Mouse (Mus musculus) WW6 (cell line): ENCODE results near the gene Olfr56.
"Not testable (repeated sequence)": the region's sequence is repeated elsewhere in the genome, so short reads cannot be mapped to it uniquely, and the experiment has no call there.

Experiments used
- DNase-seq: peaks from one replicate; pipeline ENCODE4 v3.0.0-alpha.2; 2013; ENCODE audit warnings: low read depth, low spot score

Olfr56 gene

DNA sequence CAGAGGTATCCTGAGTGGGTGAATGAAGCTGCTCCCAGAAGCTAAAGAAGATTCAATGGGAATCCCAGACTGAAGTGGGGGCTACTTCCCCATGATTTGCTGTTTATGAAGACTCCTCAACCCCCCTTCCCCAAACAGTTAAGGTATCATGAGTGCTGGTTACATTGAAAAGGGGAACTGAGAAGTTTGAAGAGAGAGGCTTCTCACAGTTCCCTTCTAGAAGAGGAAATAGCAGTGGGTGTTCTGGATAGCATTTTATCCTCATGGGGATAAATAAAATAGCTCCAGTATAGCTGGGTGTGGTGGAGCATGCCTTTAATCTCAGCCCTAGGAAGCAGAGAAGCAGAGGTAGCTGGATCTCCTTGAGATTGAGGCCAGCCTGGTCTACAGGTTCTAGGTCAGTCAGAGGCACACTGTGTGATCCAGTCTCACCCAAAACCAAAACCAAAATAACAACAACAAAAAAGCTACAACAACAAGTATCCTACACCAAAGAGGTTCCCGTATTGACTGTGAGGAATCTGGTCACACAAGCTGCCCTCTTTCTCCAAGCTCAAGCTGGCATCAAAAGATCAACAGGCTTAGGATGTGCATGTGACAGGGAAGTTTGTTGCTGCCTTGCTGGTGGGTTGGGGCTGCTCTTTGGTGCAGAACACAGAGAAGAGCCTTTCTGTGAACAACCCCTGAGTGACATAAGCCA lies at the start of gene Olfr56:
Olfr56 (plus strand) TSS at position 650 of the 700 bp plus-strand sequence.
- not testable (repeated sequence) for DNase-seq

DNA sequence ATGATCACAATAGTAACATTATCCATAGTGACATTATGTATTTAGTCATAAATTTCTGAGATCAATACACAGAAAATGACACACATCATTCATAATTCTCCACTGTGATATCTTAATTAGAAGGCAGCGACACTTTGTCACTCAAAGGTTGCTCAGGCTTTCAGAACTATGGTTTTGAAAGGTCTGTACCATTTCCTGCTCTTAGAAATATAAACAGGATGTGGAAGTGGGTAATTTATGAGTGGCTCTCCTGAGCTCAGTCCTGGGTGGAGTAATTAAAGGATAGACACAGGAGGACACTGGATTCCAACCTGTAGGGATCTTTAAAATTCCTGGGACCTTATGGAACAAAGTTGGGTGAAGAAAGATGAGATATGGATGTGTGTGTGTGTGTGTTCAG lies 45.3 kb upstream of the Olfr56 start:
- DNase-seq: not testable (repeated sequence)

DNA sequence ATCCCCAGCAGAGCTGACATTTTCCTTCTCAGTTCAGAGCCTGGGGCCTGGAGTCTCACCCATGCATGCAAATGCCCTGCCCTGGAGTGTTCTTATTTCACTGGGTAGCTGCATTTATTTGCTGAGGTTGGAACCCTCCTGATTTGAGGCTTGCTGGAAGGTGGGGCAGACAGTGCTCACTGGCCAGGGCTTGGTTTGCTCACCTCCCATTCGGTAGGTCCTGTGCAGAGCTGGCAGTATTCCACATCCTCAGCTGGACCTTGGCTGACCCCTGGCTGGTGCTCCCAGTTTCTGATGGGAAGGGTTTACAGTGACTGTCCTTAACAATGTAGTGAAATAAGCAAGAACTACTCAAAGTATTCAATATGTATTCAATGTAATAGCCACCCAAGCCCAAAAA lies 44.8 kb upstream of the Olfr56 start:
- DNase-seq: not testable (repeated sequence)

DNA sequence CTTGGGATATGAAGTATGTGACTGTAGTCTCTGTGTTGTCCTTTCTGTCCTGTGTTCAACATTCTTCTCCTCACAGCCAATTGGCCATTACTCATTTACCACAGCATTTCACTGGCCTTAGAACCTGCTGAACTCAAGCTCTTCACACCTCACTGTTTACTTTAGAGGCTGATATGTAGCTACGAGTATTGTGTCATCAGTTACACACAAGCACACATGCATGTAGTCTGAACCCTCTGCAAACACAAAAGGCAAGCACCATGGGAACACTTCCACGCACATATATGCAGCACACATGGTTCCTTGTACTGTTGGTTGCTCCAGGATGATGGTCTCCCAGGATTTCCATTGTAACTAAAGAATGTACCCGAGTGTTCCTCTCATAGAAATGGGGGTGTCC lies 43.4 kb upstream of the Olfr56 start:
- not testable (repeated sequence) for DNase-seq

DNA sequence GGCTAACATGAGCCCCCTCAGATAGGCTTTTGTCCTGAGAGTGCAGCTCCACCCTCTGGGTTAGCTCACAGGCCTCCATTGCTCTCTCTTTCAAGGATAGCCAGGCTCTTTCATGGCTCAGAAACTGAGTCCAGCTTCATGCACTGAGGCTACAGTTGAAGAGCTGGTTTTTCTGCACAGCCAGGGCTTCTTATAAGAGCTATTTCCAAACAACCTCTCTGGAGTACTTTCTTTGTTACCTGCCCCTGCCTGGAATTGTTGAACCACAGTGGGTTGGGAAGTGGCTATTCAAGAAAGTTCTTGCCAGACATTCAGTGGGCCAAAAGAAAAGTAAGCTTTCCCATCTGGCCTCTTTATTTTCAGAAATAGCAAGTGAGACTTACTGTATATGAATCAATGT lies 39.4 kb upstream of the Olfr56 start:
- not testable (repeated sequence) for DNase-seq

DNA sequence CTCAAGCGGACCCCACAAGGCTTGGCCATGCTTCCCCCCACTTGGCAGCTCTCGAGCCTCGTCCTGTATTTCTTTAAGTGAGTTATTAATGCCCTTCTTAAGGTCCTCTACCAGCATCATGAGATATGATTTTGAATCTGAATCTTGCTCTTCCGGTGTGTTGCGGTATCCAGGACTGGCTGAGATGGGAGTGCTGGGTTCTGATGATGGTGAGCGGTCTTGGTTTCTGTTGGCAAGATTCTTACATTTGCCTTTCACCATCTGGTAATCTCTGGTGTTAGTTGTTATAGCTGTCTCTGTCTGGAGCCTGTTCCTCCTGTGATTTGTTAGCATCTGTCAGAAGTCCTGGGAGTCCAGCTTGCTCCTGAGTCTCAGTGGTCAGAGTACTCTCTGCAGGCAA lies 32.6 kb upstream of the Olfr56 start, which contains the start of gene Psme2b:
Psme2b (minus strand) TSS at position 101 of the 400 bp plus-strand sequence.
- not testable (repeated sequence) for DNase-seq

DNA sequence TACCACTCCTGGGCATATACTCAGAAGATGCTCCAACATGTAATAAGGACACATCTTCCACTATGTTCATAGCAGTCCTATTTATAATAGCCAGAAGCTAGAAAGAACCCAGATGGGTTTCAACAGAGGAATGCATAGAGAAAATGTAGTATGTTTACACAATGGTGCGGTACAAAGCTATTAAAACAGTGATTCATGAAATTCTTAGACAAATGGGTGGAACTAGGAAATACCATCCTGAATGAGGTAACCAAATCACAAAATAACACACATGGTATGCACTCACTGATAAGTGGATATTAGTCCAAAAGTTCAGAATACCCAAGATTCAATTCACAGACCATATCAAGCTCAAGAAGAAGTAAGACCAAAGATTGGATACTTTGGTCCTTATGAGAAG lies 4.0 kb upstream of the Olfr56 start:
- not testable (repeated sequence) for DNase-seq

DNA sequence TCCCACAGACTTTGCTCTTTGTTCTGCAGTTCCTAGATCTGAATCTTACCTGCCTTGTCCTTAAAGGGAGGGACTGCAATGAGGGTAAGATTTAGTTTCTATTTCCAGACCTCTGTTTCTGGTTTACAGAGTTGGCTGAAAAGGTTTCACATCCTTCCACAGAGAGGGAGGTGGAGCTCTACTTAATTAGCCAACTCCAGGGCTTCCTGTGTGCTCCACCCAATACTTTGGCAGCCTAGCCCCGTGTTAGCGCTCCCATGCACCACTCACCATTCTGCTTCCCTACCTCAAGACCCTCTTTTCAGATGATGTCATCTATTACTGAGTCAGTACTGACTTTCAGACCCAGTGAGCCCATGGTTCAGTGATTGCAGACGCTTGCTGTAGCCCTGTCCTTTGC lies 562 bp downstream of the Olfr56 start, which contains the start of gene 9930111J21Rik1:
9930111J21Rik1 (minus strand) TSS at position 148 of the 400 bp plus-strand sequence.
- DNase-seq: not testable (repeated sequence)

DNA sequence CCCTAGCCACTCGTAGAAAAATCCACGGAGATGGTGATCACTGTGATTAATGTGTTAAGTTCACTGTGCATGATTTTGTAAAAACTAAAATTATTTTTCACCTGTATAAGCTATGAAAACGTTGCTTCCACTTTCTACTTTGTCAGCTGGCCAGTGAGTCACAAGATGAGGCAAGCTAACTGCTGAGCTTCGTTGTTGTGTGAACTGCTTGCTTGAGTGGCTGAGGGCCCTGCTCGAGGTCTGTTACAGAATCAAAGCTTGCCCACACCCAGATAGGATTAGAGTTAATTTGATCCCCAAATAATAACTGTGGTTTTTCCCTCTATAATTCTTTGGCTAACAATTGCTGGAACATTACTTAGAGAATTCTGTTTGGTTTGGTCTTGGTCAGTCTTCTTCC lies 1.4 kb downstream of the Olfr56 start:
- not testable (repeated sequence) for DNase-seq

DNA sequence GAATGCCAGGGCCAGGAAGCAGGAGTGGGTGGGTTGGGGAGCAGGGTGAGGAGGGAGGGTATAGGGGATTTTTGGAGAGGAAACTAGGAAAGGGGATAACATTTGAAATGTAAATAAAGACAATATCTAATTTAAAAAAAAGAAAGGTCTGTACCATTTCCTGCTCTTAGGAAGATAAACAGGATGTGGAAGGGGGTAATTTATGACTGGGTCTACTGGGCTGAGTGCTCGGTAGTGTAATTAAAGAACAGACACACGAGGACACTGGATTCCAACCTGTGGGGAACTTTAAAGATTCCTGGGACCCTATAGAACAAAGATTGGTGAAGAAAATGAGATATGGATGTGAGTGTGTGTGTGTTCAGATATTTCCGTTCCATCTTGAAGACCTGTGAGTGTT lies 4.2 kb downstream of the Olfr56 start:
- not testable (repeated sequence) for DNase-seq

DNA sequence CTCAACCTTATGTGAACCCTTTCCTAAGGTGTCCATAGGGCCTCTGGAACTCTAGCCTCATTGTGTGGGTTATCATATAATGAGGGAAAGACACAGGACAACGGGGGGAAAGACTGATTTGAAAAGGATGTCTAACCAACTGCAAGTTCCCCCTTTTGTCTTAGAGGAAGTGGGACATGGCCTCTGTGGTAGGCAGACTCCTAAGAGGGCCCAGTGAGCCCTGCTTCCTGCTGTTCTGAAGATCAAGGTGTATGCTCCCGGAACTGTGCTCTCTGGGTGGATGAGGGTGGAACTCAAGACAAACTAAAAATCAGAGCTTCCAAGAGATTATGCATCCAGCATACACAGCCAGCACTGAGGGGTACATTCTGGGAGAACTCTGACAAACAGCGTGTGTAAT lies 9.5 kb downstream of the Olfr56 start:
- not testable (repeated sequence) for DNase-seq

DNA sequence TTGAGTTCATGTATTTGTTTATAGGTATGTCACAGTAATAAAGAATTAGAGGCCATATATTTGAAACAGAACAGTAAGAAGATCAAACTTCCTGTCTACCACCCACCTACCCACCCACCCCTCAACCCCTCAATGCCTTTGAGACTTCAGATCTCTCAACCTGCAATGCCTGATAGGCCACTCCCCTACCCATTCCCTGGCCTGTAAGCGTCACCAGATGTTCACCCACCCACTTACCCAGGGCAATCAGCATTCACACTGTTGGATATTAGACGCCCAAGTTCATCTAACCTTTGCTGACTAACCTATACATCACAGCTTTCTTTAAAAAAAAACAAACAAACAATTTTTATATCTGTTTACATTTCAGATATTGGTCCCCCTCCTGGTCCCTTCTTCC lies 11.3 kb downstream of the Olfr56 start:
- not testable (repeated sequence) for DNase-seq

DNA sequence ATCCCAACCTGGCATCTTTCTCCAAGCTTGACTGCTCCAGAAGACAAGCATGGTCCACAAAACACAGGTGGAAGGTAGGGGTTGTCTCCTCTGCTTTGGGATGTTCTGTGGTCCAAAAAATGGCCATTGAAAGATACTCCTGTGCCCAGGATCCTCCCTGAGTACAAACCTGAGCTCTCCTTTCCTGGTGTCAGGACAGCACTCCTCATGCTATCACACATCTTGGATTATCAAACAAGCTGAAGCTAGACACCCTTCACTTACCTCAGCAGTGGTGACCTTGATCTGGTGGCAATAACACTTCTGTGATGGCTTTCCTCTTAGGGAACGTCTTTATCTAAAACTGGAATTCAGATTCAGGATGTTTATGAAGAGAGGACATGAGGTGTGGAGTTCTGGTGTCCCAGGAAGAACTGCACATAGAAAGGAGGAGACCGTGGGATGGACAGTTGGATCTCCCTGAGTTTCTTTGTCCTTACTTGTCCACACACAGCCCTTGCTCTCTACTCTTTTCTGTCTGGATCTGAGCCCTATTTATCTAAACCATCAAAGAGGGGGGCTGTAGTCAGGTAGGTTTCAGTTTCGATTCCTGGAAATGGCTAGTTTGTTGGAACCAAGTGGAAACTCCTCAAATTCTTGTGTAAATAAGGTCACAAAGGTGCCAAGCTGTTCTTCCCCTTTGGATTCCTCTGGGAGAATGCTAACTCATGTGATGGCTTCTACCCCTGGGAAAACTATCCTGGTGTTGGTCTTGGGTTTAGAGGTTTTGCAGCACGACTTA lies 13.2 kb downstream of the Olfr56 start, which contains the start of gene Gm12185:
Gm12185 (minus strand) TSS at position 487 of the 781 bp plus-strand sequence.
- DNase-seq: not testable (repeated sequence)

DNA sequence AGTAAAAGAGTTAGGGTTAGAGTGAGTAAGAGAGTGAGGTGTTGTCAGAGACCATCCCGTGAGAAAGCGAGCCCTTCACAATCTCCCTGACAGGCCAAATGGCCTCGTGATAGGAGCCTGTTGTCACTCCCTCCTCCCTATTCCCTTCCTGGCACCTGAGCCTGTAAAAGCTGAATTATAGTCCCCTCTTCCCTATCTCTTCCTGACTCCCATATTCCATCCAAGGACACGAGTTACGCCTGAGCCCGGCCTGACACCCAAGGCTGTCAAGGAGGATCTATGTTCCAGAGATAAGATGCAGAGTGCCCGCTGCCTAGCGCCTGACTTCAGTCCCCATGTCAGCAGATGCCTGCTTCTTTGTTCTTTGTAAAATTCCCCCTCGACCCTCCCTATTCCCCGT lies 14.6 kb downstream of the Olfr56 start:
- not testable (repeated sequence) for DNase-seq

DNA sequence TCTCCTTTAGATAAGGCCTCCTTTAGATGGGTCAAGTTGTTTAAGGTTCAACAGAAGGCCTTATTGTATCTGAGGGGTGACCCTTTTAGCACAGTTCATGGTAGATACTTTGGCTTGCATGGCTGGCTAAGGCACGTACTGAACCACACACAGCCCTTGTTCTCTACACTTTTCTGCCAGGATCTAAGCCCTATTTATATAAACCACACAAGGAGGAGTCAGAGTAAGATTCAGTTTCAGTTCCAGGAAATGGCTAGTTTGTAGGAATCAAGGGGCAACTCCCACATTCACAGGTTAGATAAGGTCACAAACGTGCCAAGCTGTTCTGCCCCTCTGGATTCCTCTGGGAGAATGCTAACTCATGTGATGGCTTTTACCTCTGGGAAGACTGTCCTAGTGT lies 15.3 kb downstream of the Olfr56 start, which contains the start of gene Tgtp1:
Tgtp1 (minus strand) TSS at position 155 of the 400 bp plus-strand sequence.
- DNase-seq: not testable (repeated sequence)

DNA sequence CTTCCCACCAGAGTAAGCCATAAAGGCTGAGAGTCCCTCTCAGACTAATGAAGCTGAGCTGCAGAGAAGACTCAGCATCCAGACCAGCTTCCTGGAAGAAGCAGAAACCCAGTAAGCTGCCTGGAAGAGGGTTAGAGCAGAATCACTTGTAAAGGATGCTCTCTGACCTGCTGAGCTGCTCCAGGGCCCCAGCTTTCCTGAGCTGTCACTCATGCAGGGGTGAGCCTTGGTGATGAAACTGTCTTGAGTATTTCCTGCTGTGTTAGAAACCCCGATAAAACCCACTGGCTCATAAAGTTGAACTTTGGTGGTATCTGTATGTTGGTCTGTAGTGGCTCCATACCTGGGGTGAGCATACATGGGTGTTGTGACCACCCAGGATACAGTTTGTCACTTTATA lies 21.7 kb downstream of the Olfr56 start:
- DNase-seq: not testable (repeated sequence)

DNA sequence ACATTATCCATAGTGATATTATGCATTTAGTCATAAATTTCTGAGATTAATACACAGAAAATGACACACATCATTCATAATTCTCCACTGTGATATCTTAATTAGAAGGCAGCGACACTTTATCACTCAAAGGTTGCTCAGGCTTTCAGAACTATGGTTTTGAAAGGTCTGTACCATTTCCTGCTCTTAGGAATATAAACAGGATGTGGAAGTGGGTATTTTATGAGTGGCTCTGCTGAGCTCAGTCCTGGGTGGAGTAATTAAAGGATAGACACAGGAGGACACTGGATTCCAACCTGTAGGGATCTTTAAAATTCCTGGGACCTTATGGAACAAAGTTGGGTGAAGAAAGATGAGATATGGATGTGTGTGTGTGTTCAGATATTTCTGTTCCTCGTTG lies 27.6 kb downstream of the Olfr56 start:
- DNase-seq: not testable (repeated sequence)

DNA sequence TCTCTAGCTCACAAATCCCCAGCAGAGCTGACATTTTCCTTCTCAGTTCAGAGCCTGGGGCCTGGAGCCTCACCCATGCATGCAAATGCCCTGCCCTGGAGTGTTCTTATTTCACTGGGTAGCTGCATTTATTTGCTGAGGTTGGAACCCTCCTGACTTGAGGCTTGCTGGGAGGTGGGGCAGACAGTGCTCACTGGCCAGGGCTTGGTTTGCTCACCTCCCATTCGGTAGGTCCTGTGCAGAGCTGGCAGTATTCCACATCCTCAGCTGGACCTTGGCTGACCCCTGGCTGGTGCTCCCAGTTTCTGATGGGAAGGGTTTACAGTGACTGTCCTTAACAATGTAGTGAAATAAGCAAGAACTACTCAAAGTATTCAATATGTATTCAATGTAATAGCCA lies 28.1 kb downstream of the Olfr56 start:
- not testable (repeated sequence) for DNase-seq

DNA sequence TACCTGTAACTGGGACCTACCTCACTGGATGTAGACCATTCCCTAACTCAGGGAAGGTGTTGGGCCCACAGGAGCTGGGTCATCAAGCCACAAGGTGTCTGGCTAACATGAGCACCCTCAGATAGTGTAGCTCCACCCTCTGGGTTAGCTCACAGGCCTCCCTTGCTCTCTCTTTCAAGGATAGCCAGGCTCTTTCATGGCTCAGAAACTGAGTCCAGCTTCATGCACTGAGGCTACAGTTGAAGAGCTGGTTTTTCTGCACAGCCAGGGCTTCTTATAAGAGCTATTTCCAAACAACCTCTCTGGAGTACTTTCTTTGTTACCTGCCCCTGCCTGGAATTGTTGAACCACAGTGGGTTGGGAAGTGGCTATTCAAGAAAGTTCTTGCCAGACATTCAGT lies 33.4 kb downstream of the Olfr56 start:
- DNase-seq: not testable (repeated sequence)

DNA sequence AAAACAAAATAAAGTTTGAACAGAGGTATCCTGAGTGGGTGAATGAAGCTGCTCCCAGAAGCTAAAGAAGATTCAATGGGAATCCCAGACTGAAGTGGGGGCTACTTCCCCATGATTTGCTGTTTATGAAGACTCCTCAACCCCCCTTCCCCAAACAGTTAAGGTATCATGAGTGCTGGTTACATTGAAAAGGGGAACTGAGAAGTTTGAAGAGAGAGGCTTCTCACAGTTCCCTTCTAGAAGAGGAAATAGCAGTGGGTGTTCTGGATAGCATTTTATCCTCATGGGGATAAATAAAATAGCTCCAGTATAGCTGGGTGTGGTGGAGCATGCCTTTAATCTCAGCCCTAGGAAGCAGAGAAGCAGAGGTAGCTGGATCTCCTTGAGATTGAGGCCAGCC lies 71.4 kb downstream of the Olfr56 start:
- DNase-seq: not testable (repeated sequence)

DNA sequence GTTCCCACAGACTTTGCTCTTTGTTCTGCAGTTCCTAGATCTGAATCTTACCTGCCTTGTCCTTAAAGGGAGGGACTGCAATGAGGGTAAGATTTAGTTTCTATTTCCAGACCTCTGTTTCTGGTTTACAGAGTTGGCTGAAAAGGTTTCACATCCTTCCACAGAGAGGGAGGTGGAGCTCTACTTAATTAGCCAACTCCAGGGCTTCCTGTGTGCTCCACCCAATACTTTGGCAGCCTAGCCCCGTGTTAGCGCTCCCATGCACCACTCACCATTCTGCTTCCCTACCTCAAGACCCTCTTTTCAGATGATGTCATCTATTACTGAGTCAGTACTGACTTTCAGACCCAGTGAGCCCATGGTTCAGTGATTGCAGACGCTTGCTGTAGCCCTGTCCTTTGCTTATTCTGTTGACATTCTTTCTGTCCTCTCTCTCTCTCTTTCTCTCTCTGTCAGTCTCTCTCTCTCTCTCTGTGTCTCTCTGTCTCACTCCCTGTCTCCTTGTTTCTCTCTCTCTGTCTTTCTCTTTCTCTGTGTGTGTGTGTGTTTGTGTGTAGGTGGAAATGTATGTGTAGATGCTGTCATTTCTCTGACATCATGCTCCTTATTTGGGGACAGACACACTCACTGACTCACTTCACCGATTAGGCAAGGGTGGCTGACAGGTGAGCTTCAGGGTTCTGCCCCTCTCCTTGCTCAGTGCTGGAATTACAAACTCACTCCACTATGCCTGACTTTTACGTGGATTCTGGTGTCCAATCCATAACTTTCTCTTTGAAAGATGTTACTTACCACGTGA lies 72.6 kb downstream of the Olfr56 start, which contains the start of gene 9930111J21Rik2:
9930111J21Rik2 (minus strand) TSS at position 150 of the 799 bp plus-strand sequence.
- DNase-seq: not testable (repeated sequence)
